Mouse (Mus musculus): Measurements from ENCODE around the gene Kiz. TPM values are rescaled to one million over a fixed set of nuclear protein-coding genes. Genes with fewer than 3 reads are reported as not detected.
A peak's percentile ranks its signal among the peaks of the same experiment; 100 is the strongest.

Kiz gene
- polyA plus RNA-seq, 1 experiment from 2014 or later = 32.9 TPM

GRCm38 (mm10) chr2:146956366-146956765 lies 100.7 kb downstream of the Kiz start:
- Histone ChIP-seq H3K36me3 (ENCODE audit: control insufficient read depth, insufficient read depth) (no peaks in the 10 kb centered on the region), H3K9ac (ENCODE audit: low read length) (no peak overlapping the region), H3K27me3 (ENCODE audit: control insufficient read depth, insufficient read depth, low read length) (no peaks in the 10 kb centered on the region), H3K4me3 (ENCODE audit: low read length) (no peak overlapping the region), H3K4me2 (ENCODE audit: low read depth, low read length) (no peak overlapping the region), H3K27ac (ENCODE audit: low read length) (no peak overlapping the region), H3K4me1 (ENCODE audit: control insufficient read depth, insufficient read depth, low read length) (no peaks in the 10 kb centered on the region), H3K9me3 (replicated peaks; ENCODE audit: control insufficient read depth, low read length) (no peaks in the 10 kb centered on the region)
- ATAC-seq (replicated peaks; ENCODE audit: extremely low read depth, insufficient read depth, low FRiP score) = no peak
- WGBS = 70% methylated on average over 6 of the region's 6 CpGs

DNA sequence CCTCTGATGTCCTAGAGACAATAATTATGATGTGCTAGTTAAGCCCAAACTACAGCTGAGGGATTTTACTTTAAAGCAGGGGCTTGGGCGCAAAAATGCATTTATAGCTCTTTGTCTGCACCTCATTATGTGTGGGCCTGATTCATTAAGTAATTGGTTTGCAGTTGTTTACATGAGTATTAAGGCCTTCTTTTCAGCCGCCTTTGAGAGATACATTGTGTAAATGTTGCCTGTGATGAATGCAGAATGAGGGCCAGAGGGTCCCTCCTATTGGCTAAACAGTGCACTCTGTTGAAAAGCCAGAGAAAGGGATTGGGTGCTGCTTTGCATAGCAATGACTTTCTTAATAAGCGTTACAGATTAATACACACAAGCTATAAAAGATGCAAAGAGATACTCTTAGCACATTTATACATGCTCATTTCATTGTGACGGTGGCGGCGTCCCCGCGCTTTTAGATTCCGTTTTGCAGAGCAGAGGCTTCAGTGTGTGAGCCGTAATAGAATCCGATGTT lies 102.8 kb downstream of the Kiz start:
- Histone ChIP-seq H3K4me3 (ENCODE audit: low read length) (peak overlapping the region; percentile 36), H3K9me3 (replicated peaks; ENCODE audit: control insufficient read depth, low read length) (no peaks in the 10 kb centered on the region), H3K4me1 (ENCODE audit: control insufficient read depth, insufficient read depth, low read length) (no peaks in the 10 kb centered on the region), H3K4me2 (ENCODE audit: low read depth, low read length) (peak overlapping the region; percentile 68), H3K27me3 (ENCODE audit: control insufficient read depth, insufficient read depth, low read length) (no peaks in the 10 kb centered on the region), H3K27ac (ENCODE audit: low read length) (no peak overlapping the region), H3K36me3 (ENCODE audit: control insufficient read depth, insufficient read depth) (0 out of 2 replicates have a peak, but pooled peaks cover 2% of the 10 kb centered on the region), H3K9ac (ENCODE audit: low read length) (0 out of 2 replicates have a peak overlapping the region, but pooled peaks have one; percentile 51)
- ATAC-seq (replicated peaks; ENCODE audit: extremely low read depth, insufficient read depth, low FRiP score) = no peak
- 45% methylated on average over 11 of the region's 11 CpGs for whole genome bisulfite sequencing

GRCm38 (mm10) chr2:146958951-146959821 lies 103.5 kb downstream of the Kiz start:
- no peaks in the 10 kb centered on the region for H3K9me3 ChIP-seq (replicated peaks; ENCODE audit: control insufficient read depth, low read length)
- H3K4me2 ChIP-seq (ENCODE audit: low read depth, low read length) = peak overlapping the region; percentile 68
- WGBS = 3% methylated on average over 21 of the region's 21 CpGs
- H3K27ac ChIP-seq (ENCODE audit: low read length) = no peak overlapping the region
- H3K36me3 ChIP-seq (ENCODE audit: control insufficient read depth, insufficient read depth) = 0 out of 2 replicates have a peak, but pooled peaks cover 4% of the 10 kb centered on the region
- peak overlapping the region; percentile 51 for H3K9ac ChIP-seq (ENCODE audit: low read length)
- ATAC-seq (replicated peaks; ENCODE audit: extremely low read depth, insufficient read depth, low FRiP score) = peak; percentile 83
- no peaks in the 10 kb centered on the region for H3K4me1 ChIP-seq (ENCODE audit: control insufficient read depth, insufficient read depth, low read length)
- peak overlapping the region; percentile 36 for H3K4me3 ChIP-seq (ENCODE audit: low read length)
- no peaks in the 10 kb centered on the region for H3K27me3 ChIP-seq (ENCODE audit: control insufficient read depth, insufficient read depth, low read length)

- Histone ChIP-seq H3K27ac (ENCODE audit: low read length) (no peak overlapping the region), H3K9ac (ENCODE audit: low read length) (no peak overlapping the region), H3K4me3 (ENCODE audit: low read length) (no peak overlapping the region), H3K9me3 (replicated peaks; ENCODE audit: control insufficient read depth, low read length) (no peaks in the 10 kb centered on the region), H3K27me3 (ENCODE audit: control insufficient read depth, insufficient read depth, low read length) (no peaks in the 10 kb centered on the region), H3K36me3 (ENCODE audit: control insufficient read depth, insufficient read depth) (0 out of 2 replicates have a peak, but pooled peaks cover 5% of the 10 kb centered on the region), H3K4me2 (ENCODE audit: low read depth, low read length) (no peak overlapping the region), H3K4me1 (ENCODE audit: control insufficient read depth, insufficient read depth, low read length) (no peaks in the 10 kb centered on the region)
- no peak for ATAC-seq (replicated peaks; ENCODE audit: extremely low read depth, insufficient read depth, low FRiP score)
- WGBS = 75% methylated on average over 3 of the region's 3 CpGs
Measured at GRCm38 (mm10) chr2:146975024-146975423, 119.4 kb downstream of the Kiz start.

- WGBS = 64% methylated on average over 3 of the region's 3 CpGs
- H3K4me1 ChIP-seq (ENCODE audit: control insufficient read depth, insufficient read depth, low read length) = no peaks in the 10 kb centered on the region
- no peak overlapping the region for H3K4me2 ChIP-seq (ENCODE audit: low read depth, low read length)
- H3K9me3 ChIP-seq (replicated peaks; ENCODE audit: control insufficient read depth, low read length) = no peaks in the 10 kb centered on the region
- H3K4me3 ChIP-seq (ENCODE audit: low read length) = no peak overlapping the region
- 0 out of 2 replicates have a peak, but pooled peaks cover under 1% of the 10 kb centered on the region for H3K36me3 ChIP-seq (ENCODE audit: control insufficient read depth, insufficient read depth)
- H3K27ac ChIP-seq (ENCODE audit: low read length) = no peak overlapping the region
- no peak for ATAC-seq (replicated peaks; ENCODE audit: extremely low read depth, insufficient read depth, low FRiP score)
- H3K9ac ChIP-seq (ENCODE audit: low read length) = no peak overlapping the region
- no peaks in the 10 kb centered on the region for H3K27me3 ChIP-seq (ENCODE audit: control insufficient read depth, insufficient read depth, low read length)
Measured at GRCm38 (mm10) chr2:146975453-146976028, 119.9 kb downstream of the Kiz start.

DNA sequence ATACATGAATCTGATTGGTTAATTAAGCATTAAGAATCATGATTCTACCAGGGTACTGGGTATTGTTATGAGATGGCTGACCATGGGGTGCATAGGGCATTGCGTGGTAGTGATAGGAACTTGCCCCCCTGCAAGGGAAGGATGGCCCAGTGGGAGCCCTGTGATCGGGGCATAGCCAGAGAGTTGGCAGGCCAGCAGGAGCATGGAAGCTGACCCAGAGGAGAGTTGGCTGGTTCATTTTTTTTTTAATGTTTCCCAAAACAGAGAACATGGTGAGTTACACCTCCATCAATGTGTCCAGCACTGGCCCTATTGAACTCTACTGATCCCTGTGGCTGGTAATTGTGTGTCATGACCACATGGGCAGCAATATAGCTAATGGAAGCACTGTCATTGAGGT lies 127.1 kb downstream of the Kiz start:
- H3K9me3 ChIP-seq (replicated peaks; ENCODE audit: control insufficient read depth, low read length) = no peaks in the 10 kb centered on the region; the same call in 1 of the 2 replicates
- 90% methylated on average over 2 of the region's 2 CpGs for WGBS
- H3K27ac ChIP-seq (ENCODE audit: low read length) = no peak overlapping the region

DNA sequence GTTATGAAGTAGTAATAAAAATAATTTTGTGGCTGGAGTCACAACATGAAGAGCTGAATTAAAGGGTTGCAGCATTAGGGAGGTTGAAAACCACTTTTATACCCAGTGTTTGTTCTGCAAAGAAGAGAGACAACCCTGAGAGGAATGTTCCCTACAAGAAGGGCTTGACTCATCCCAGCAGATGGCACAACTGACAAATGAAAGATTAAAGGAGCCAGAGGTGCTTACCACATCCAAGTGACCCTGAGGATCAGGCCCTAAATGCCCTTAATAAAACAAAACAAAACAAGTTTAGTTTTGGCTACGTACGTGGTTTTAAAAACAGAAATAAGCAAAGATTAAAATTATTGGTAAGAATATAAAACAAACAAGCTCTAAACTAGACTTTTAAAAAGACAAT lies 129.2 kb downstream of the Kiz start:
- Histone ChIP-seq H3K27ac (ENCODE audit: low read length) (no peak overlapping the region), H3K9me3 (replicated peaks; ENCODE audit: control insufficient read depth, low read length) (no peaks in the 10 kb centered on the region; the same call in 1 of the 2 replicates), H3K36me3 (ENCODE audit: control insufficient read depth, insufficient read depth) (no peaks in the 10 kb centered on the region), H3K9ac (ENCODE audit: low read length) (no peak overlapping the region), H3K4me3 (ENCODE audit: low read length) (no peak overlapping the region), H3K4me2 (ENCODE audit: low read depth, low read length) (no peak overlapping the region), H3K4me1 (ENCODE audit: control insufficient read depth, insufficient read depth, low read length) (peaks cover 13% of the 10 kb centered on the region), H3K27me3 (ENCODE audit: control insufficient read depth, insufficient read depth, low read length) (no peaks in the 10 kb centered on the region)
- no peak for ATAC-seq (replicated peaks; ENCODE audit: extremely low read depth, insufficient read depth, low FRiP score)
- 93% methylated on average over 2 of the region's 2 CpGs for WGBS

More for the DNA sequence above, 127.1 kb downstream of the Kiz start:
- peaks cover 13% of the 10 kb centered on the region for H3K4me1 ChIP-seq (ENCODE audit: control insufficient read depth, insufficient read depth, low read length)
- ATAC-seq (replicated peaks; ENCODE audit: extremely low read depth, insufficient read depth, low FRiP score) = no peak
- no peak overlapping the region for H3K4me3 ChIP-seq (ENCODE audit: low read length)
- no peaks in the 10 kb centered on the region for H3K27me3 ChIP-seq (ENCODE audit: control insufficient read depth, insufficient read depth, low read length)
- H3K9ac ChIP-seq (ENCODE audit: low read length) = no peak overlapping the region
- no peak overlapping the region for H3K4me2 ChIP-seq (ENCODE audit: low read depth, low read length)
- H3K36me3 ChIP-seq (ENCODE audit: control insufficient read depth, insufficient read depth) = no peaks in the 10 kb centered on the region

- no peak; the same call in 1 of the 2 replicates for ATAC-seq (replicated peaks; ENCODE audit: extremely low read depth, insufficient read depth, low FRiP score)
- Histone ChIP-seq H3K27ac (ENCODE audit: low read length) (peak overlapping the region; percentile 10; the same call in 1 of the 2 replicates), H3K36me3 (ENCODE audit: control insufficient read depth, insufficient read depth) (no peaks in the 10 kb centered on the region), H3K9ac (ENCODE audit: low read length) (no peak overlapping the region), H3K27me3 (ENCODE audit: control insufficient read depth, insufficient read depth, low read length) (no peaks in the 10 kb centered on the region), H3K9me3 (replicated peaks; ENCODE audit: control insufficient read depth, low read length) (no peaks in the 10 kb centered on the region; the same call in 1 of the 2 replicates), H3K4me2 (ENCODE audit: low read depth, low read length) (no peak overlapping the region), H3K4me1 (ENCODE audit: control insufficient read depth, insufficient read depth, low read length) (peaks cover 13% of the 10 kb centered on the region), H3K4me3 (ENCODE audit: low read length) (no peak overlapping the region)
- 27% methylated on average over 1 of the region's 1 CpGs for WGBS
Measured at GRCm38 (mm10) chr2:146985807-146986206, 130.1 kb downstream of the Kiz start.

- Histone ChIP-seq H3K4me1 (ENCODE audit: control insufficient read depth, insufficient read depth, low read length) (peaks cover 13% of the 10 kb centered on the region), H3K27me3 (ENCODE audit: control insufficient read depth, insufficient read depth, low read length) (no peaks in the 10 kb centered on the region), H3K36me3 (ENCODE audit: control insufficient read depth, insufficient read depth) (no peaks in the 10 kb centered on the region), H3K4me3 (ENCODE audit: low read length) (no peak overlapping the region), H3K27ac (ENCODE audit: low read length) (no peak overlapping the region; the same call in 1 of the 2 replicates), H3K4me2 (ENCODE audit: low read depth, low read length) (no peak overlapping the region), H3K9me3 (replicated peaks; ENCODE audit: control insufficient read depth, low read length) (no peaks in the 10 kb centered on the region; the same call in 1 of the 2 replicates), H3K9ac (ENCODE audit: low read length) (no peak overlapping the region)
- no peak for ATAC-seq (replicated peaks; ENCODE audit: extremely low read depth, insufficient read depth, low FRiP score)
Measured at GRCm38 (mm10) chr2:146986429-146986828, 130.8 kb downstream of the Kiz start.
